Mouse (Mus musculus) neural tube, embryonic 14.5 days (tissue): ENCODE data around the gene Hist1h2bh. TPM values are rescaled to one million over a fixed set of nuclear protein-coding genes. Genes with fewer than 3 reads are reported as not detected.
"Not testable (repeated sequence)": the region's sequence is repeated elsewhere in the genome, so short reads cannot be mapped to it uniquely, and the experiment has no call there.

Source experiments
- ATAC-seq: fragments of 200-750 bp; cut with Nextera tagmentation; 2 replicates; pipeline ENCODE4 v1.8.0; 2017; ENCODE audit warnings: low read depth, mild to moderate bottlenecking, moderate TSS enrichment, moderate library complexity
- H3K27ac ChIP-seq: fragments of 300-500 bp; sonication (generic); 2 replicates; pipeline ENCODE4 v1.5.1; 2014; ENCODE audit warnings: low read depth, mild to moderate bottlenecking, control low read depth, low read length, moderate library complexity, mixed read lengths
- H3K27me3 ChIP-seq: fragments of 300-500 bp; sonication (generic); 2 replicates; pipeline ENCODE4 v1.6.1; 2014; ENCODE audit warnings: low read length; ENCODE audit not compliant: control insufficient read depth, insufficient read depth
- H3K36me3 ChIP-seq: fragments of 300-500 bp; sonication (generic); 2 replicates; pipeline ENCODE4 v1.6.1; 2014; ENCODE audit warnings: low read length, mixed read lengths; ENCODE audit not compliant: control insufficient read depth, insufficient read depth
- H3K4me1 ChIP-seq: fragments of 300-500 bp; sonication (generic); 2 replicates; pipeline ENCODE4 v1.6.1; 2014; ENCODE audit warnings: low read length; ENCODE audit not compliant: control insufficient read depth, insufficient read depth
- H3K4me2 ChIP-seq: fragments of 300-500 bp; sonication (generic); 2 replicates; pipeline ENCODE4 v1.6.1; 2014; ENCODE audit warnings: mild to moderate bottlenecking, low read depth, low read length, control low read depth
- H3K4me3 ChIP-seq: fragments of 300-500 bp; sonication (generic); 2 replicates; pipeline ENCODE4 v1.5.1; 2014; ENCODE audit warnings: low read depth, low read length, control low read depth, mixed read lengths
- H3K9ac ChIP-seq: fragments of 300-500 bp; sonication (generic); replicated peaks from 2 replicates; pipeline ENCODE4 v1.6.1; 2014; ENCODE audit warnings: low read depth, mild to moderate bottlenecking, control low read depth, low read length, mixed read lengths
- H3K9me3 ChIP-seq: fragments of 300-500 bp; sonication (generic); 2 replicates; pipeline ENCODE4 v1.6.1; 2016; ENCODE audit warnings: low read length; ENCODE audit not compliant: control insufficient read depth
- WGBS: fragments of 180-500 bp; shearing (Covaris S2); extraction: QIAGEN DNeasy Blood & Tissue Kit; methylation state at CpG from one replicate; pipeline ENCODE4 v1.1.7; 2014; 5-methylcytosine and 5-hydroxymethylcytosine counted together
- polyA plus RNA-seq: library from polyadenylated mRNA; unstranded; fragments of >200 nt; fragmentation: Nextera tagmentation; extraction: Ambion mirVana; gene quantifications from 2 replicates; pipeline ENCODE4 v1.2.1, GENCODE M21; 2014

Gene Hist1h2bh
- polyA plus RNA-seq, 1 experiment from 2014 or later: not detected

DNA sequence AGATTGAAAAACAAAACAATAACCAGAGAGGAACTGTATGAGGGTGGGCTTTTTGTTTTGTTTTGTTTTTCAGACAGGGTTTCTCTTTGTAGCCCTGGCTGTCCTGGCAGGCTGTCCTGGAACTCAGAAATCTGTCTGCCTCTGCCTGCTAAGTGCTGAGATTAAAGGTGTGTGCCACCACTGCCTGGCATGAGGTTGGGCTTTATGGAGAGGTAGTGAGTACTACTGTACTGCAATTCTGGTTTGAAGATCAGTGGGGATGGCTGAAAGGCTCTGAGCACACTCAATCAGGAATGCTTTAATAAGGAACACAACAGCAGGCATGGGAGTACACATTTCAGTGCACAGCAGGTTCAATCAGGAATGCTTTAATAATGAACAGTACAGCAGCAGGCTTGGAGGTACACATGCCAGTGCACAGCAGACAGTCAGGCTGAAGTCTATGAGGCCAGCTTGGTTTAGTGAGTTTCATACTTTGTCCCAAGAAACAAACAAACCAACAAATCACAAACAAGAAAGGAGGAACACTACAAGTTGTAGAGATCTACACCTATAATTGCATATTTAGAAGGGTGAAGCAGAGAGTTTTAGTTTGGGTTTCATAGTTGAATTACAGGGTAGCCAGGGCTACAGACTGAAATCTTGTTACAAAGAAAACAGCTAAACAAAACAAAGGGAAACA lies 40.3 kb upstream of the Hist1h2bh start:
- ATAC-seq: no peak
- H3K9me3 ChIP-seq: no peaks in the 10 kb centered on the region
- no peak overlapping the region for H3K4me2 ChIP-seq
- H3K4me1 ChIP-seq: peaks cover 23% of the 10 kb centered on the region
- no peaks in the 10 kb centered on the region for H3K36me3 ChIP-seq
- H3K4me3 ChIP-seq: no peak overlapping the region
- H3K27me3 ChIP-seq: no peaks in the 10 kb centered on the region
- no peak overlapping the region for H3K27ac ChIP-seq
- H3K9ac ChIP-seq: no peak overlapping the region

GRCm38 (mm10) chr13:23582219-23583056 lies 39.2 kb upstream of the Hist1h2bh start:
- 5% methylated on average over 6 of the region's 6 CpGs for WGBS
- Histone ChIP-seq H3K4me3 (peak overlapping the region; percentile 43), H3K4me2 (peak overlapping the region; percentile 92), H3K27ac (peak overlapping the region; percentile 41), H3K9me3 (no peaks in the 10 kb centered on the region), H3K36me3 (no peaks in the 10 kb centered on the region), H3K9ac (peak overlapping the region; percentile 52), H3K27me3 (no peaks in the 10 kb centered on the region), H3K4me1 (peaks cover 23% of the 10 kb centered on the region)
- no peak for ATAC-seq

- ATAC-seq: peak; percentile 92
- peak within 1 kb of the TSS; percentile 43 for H3K4me3 ChIP-seq
- no peaks in the 10 kb centered on the region for H3K36me3 ChIP-seq
- peak within 1 kb of the TSS; percentile 92 for H3K4me2 ChIP-seq
- no peaks in the 10 kb centered on the region for H3K9me3 ChIP-seq
- WGBS: under 1% methylated on average over 43 of the region's 43 CpGs
- H3K27ac ChIP-seq: peak within 1 kb of the TSS; percentile 41
- peak within 1 kb of the TSS; percentile 52 for H3K9ac ChIP-seq
- H3K27me3 ChIP-seq: no peaks in the 10 kb centered on the region
- peaks cover 26% of the 10 kb centered on the region for H3K4me1 ChIP-seq
These were observed 38.4 kb upstream of the Hist1h2bh start, which contains the start of gene Hist1h4d for GRCm38 (mm10) chr13:23581408-23582218. TSS of gene Hist1h4d (plus strand) at chr13:23581598.

- H3K36me3 ChIP-seq: no peaks in the 10 kb centered on the region
- 95% methylated on average over 1 of the region's 1 CpGs for WGBS
- H3K9ac ChIP-seq: no peak overlapping the region
- no peak overlapping the region for H3K27ac ChIP-seq
- H3K4me2 ChIP-seq: no peak overlapping the region
- H3K27me3 ChIP-seq: no peaks in the 10 kb centered on the region
- no peaks in the 10 kb centered on the region for H3K9me3 ChIP-seq
- H3K4me1 ChIP-seq: peaks cover 31% of the 10 kb centered on the region
- no peak for ATAC-seq
- no peak overlapping the region for H3K4me3 ChIP-seq
These were observed 34.6 kb upstream of the Hist1h2bh start for GRCm38 (mm10) chr13:23577835-23578234.

- no peaks in the 10 kb centered on the region for H3K27me3 ChIP-seq
- peak overlapping the region; percentile 32; the same call in 1 of the 2 replicates for H3K4me3 ChIP-seq
- H3K27ac ChIP-seq: no peak overlapping the region
- 59% methylated on average over 6 of the region's 6 CpGs for WGBS
- H3K9me3 ChIP-seq: no peaks in the 10 kb centered on the region
- peaks cover 33% of the 10 kb centered on the region for H3K4me1 ChIP-seq
- peak overlapping the region; percentile 62; the same call in 1 of the 2 replicates for H3K4me2 ChIP-seq
- no peak for ATAC-seq
- H3K36me3 ChIP-seq: no peaks in the 10 kb centered on the region
- no peak overlapping the region for H3K9ac ChIP-seq
These were observed 33.9 kb upstream of the Hist1h2bh start for GRCm38 (mm10) chr13:23576906-23577639.

DNA sequence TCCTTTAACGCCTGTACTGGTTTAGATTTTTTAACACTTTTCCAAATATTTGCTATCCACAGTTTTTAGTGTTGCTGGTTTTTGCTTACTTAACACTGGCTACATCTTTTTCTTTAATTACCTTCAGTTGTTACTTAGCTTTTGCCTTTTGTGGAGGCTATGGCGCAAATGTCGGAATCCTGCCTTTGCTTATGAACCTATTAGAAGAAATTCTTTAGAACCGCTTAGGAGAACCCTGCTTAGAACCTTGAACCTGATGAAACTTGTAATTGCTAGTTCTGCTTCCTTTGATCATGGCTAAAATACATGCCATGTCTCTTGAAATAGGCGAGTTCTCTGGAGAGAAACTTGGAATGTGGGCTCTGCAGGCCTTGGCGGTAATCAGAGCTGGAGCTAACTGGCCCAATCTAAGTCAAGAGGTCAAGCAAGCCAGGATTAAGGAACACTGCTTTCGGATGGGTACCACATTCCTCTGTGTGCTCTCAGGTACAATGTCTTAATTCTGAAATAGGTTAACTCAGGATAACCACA lies 33.2 kb upstream of the Hist1h2bh start:
- Histone ChIP-seq H3K9me3 (no peaks in the 10 kb centered on the region), H3K4me2 (peak overlapping the region; percentile 62), H3K4me3 (peak overlapping the region; percentile 32), H3K36me3 (no peaks in the 10 kb centered on the region), H3K9ac (peak overlapping the region; percentile 46), H3K4me1 (peaks cover 32% of the 10 kb centered on the region), H3K27ac (no peak overlapping the region), H3K27me3 (no peaks in the 10 kb centered on the region)
- WGBS: 7% methylated on average over 7 of the region's 7 CpGs
- no peak for ATAC-seq

DNA sequence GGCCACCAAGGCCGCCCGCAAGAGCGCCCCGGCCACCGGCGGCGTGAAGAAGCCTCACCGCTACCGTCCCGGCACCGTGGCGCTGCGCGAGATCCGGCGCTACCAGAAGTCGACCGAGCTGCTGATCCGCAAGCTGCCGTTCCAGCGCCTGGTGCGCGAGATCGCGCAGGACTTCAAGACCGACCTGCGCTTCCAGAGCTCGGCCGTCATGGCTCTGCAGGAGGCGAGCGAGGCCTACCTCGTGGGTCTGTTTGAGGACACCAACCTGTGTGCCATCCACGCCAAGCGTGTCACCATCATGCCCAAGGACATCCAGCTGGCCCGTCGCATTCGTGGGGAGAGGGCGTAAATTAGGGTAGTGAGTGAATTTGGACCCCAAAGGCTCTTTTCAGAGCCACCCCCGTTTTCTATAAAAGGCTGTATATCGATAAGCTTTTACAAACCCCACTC lies 32.7 kb upstream of the Hist1h2bh start:
- not testable (repeated sequence) for H3K27me3 ChIP-seq, ATAC-seq, H3K9me3 ChIP-seq, H3K36me3 ChIP-seq, H3K27ac ChIP-seq
- Histone ChIP-seq H3K4me1 (peaks cover 32% of the 10 kb centered on the region), H3K4me2 (peak overlapping the region; percentile 62), H3K4me3 (peak overlapping the region; percentile 32), H3K9ac (peak overlapping the region; percentile 46)
- under 1% methylated on average over 11 of the region's 40 CpGs for WGBS

GRCm38 (mm10) chr13:23575271-23575851 lies 32.2 kb upstream of the Hist1h2bh start, which contains the start of gene Hist1h3d:
TSS of gene Hist1h3d (plus strand) at chr13:23575763.
- Histone ChIP-seq H3K4me2 (peak within 1 kb of the TSS; percentile 62), H3K36me3 (no peaks in the 10 kb centered on the region), H3K9ac (peak within 1 kb of the TSS; percentile 46), H3K27ac (no peak within 1 kb of the TSS), H3K4me1 (peaks cover 33% of the 10 kb centered on the region), H3K9me3 (no peaks in the 10 kb centered on the region), H3K27me3 (no peaks in the 10 kb centered on the region), H3K4me3 (peak within 1 kb of the TSS; percentile 32)
- ATAC-seq: peak; percentile 53
- WGBS: under 1% methylated on average over 18 of the region's 18 CpGs
